Mouse (Mus musculus) lung, postnatal 0 days (tissue): ENCODE measurements around the gene Lrcol1.

Source experiments
- CTCF ChIP-seq: IDR thresholded peaks from 2 replicates; pipeline ENCODE4 v1.5.1; 2016; ENCODE audit warnings: antibody characterized with exemption, mild to moderate bottlenecking
- EP300 ChIP-seq: IDR thresholded peaks from 2 replicates; pipeline ENCODE4 v1.6.1; 2016; ENCODE audit warnings: antibody characterized with exemption, mild to moderate bottlenecking, control low read depth

DNA sequence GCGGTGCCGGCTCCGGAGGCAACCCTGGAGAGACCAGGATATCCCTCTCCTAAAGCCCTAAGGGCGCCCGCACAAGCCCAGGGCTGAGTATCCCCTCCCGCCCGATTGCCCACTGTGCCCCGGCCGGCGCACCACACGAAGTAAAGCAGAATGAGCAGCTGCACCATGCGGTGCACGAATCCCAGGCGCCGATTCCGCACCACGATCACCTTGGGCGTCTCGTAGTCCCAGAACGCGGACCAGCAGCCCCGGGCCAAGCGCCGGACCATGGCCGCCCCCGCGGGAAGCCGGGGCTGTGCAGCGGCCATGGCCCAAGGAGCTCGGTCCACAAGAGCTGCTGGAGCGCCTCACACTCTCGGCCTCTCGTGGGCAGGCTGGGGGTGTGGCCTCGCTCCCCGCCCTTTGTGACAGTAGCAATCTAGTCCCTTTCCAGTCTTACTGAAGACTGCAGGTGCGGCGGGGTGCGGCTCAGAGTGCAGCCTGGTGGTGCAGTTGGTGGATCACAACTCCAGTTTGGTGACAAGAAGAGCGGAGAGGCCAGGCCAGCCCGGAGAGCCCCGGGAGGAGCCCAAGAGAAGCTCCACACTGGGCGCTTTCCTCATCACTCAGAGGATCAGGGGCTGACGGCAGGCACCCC lies 1.8 kb upstream of the Lrcol1 start, which contains the start of gene P2rx2:
- peak; percentile 25; the same call in 1 of the 2 replicates for TF ChIP-seq CTCF
- no peak for TF ChIP-seq EP300
